Mouse (Mus musculus) liver, embryonic 14 days (tissue): ENCODE measurements around the gene Hmgcs2. TPM values are rescaled to one million over a fixed set of nuclear protein-coding genes. Genes with fewer than 3 reads are reported as not detected.

Source experiments
- polyA plus RNA-seq: library from polyadenylated mRNA; depleted of rRNA; stranded (reverse); fragments of >200 nt; gene quantifications from 2 replicates; pipeline ENCODE4 v1.2.3, GENCODE M21; 2012; rRNA removed

Gene Hmgcs2
- polyA plus RNA-seq: 33.3 and 35.9 TPM in 2 replicates

DNA sequence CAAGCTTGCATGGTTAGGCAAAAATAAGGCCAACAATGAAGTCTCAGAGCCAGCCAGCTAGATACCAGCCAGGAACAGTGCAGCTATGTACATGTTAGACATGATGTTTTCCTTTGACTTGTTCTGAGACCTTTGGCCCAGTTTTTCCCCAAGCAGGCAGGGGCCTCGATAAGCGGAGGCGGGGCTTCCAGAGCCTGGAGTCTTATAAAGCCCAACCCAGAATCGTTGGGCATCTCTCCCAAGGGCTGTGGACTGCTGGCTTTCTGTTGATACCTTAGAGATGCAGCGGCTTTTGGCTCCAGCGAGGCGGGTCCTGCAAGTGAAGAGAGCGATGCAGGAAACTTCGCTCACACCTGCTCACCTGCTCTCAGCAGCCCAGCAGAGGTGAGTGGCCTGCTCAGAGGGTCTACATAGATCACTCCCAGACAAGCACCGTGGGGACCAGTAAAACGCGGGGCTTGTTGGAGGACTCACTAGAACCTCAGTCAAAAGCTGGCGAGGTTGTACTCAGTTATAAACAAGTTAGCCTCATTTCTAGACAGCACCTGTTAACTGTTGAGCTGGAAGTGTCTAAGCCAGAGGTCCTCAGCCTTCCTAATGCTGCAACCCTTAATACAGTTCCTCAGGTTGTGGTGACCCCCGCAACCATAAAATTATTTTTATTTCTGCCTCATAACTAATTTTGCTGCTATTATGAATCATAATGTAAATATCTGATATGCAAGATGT, at the start of gene Hmgcs2:
TSS of gene Hmgcs2 (plus strand) at position 232 of the 729 bp plus-strand sequence.

DNA sequence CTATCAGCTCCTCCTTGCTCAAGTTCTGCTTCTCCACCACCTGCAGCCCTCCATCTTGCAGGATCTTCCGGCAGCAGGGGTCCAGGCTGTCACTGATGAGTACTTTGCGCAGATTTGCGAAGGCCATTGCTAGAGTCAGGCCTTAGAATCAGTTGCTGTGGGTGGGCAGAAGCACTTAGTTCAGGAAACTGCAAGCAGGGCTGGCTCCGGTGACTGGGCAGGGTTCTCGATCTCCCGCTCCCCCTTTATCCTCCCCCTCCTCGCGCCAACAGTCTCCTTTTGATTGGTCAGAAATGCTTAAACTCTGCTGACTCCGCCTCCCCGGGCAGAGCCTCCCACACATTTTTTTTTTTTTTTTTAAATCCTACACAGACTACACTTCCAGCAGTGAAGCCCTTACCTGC, 59.5 kb downstream of the Hmgcs2 start, which contains the start of gene Phgdh:
TSS of gene Phgdh (minus strand) at position 285 of the 404 bp plus-strand sequence.

Other genes starting within 250 kb of the Hmgcs2 start
- gene Adam30, start 119.8 kb upstream of the Hmgcs2 start, polyA plus RNA-seq: not detected in 2 replicates
- not detected in 2 replicates for gene Reg4, start 58.3 kb upstream of the Hmgcs2 start, polyA plus RNA-seq
- gene Phgdh, start 59.6 kb downstream of the Hmgcs2 start, polyA plus RNA-seq: 108 and 129 TPM in 2 replicates
- gene Zfp697, start 102.0 kb downstream of the Hmgcs2 start, polyA plus RNA-seq: 1.3 and 1.7 TPM in 2 replicates
- gene Gm4450, start 176.7 kb downstream of the Hmgcs2 start, polyA plus RNA-seq: 0.02 TPM in 1 of 2 replicates, not detected in the other
- gene Hsd3b4, start 230.1 kb downstream of the Hmgcs2 start, polyA plus RNA-seq: 0.10 and 0.14 TPM in 2 replicates